In genomic region chr1:180343434-180344210, GRCm38 (mm10) we compare ENCODE assay signal across 12 mouse cellular contexts. TPM values are rescaled to one million over a fixed set of nuclear protein-coding genes. Genes with fewer than 3 reads are reported as not detected.
DNase-seq lines count a peak whose midpoint lies in the region; ATAC-seq lines count a peak whose summit lies in the region.
"Had no signal": no experiment of that assay in that cellular context is flagged by ENCODE, and none has a peak within 500 bp of the region (broad histone marks: within the 10 kb centered on the region; RNA-seq: fewer than 3 reads in every experiment).

No protein-coding gene starts in this region.

- no peak overlapping the region for H3K4me3 ChIP-seq in kidney, embryonic 15.5 days (replicated peaks)
- H3K4me3 ChIP-seq in forebrain, embryonic 11.5 days (ENCODE audit: low read depth, low read length) = no peak overlapping the region
- H3K4me3 ChIP-seq: myocyte had no signal

- peaks cover 64% of the 10 kb centered on the region for H3K4me1 ChIP-seq in kidney, embryonic 15.5 days
- no peaks in the 10 kb centered on the region for H3K4me1 ChIP-seq in forebrain, embryonic 11.5 days (replicated peaks; ENCODE audit: control insufficient read depth, insufficient read depth, low read length)

- intact Hi-C loops in heart, postnatal 25 days (cut with DNase I) = no loop called here

- H3K27ac ChIP-seq in kidney, embryonic 15.5 days = peak overlapping the region; percentile 56
- H3K27ac ChIP-seq in forebrain, embryonic 11.5 days (ENCODE audit: low read depth, low read length) = no peak overlapping the region

- no peaks in the 10 kb centered on the region for H3K9me3 ChIP-seq in kidney, embryonic 15.5 days (replicated peaks)
- H3K9me3 ChIP-seq in forebrain, embryonic 11.5 days (ENCODE audit: control insufficient read depth, low read length) = no peaks in the 10 kb centered on the region

- no peak overlapping the region for H3K4me2 ChIP-seq in kidney, embryonic 15.5 days
- H3K4me2 ChIP-seq in forebrain, embryonic 11.5 days (ENCODE audit: low read depth, low read length, severe bottlenecking) = no peak overlapping the region

- no peaks in the 10 kb centered on the region for H3K36me3 ChIP-seq in kidney, embryonic 15.5 days
- H3K36me3 ChIP-seq in forebrain, embryonic 11.5 days (ENCODE audit: control insufficient read depth, insufficient read depth, low read length) = no peaks in the 10 kb centered on the region

- ATAC-seq in kidney, embryonic 15.5 days (replicated peaks; ENCODE audit: low FRiP score) = peak; percentile 38; the same call in 1 of the 2 replicates
- no peak for ATAC-seq in CD4-positive, CD25-positive, alpha-beta regulatory T cell, adult 4 months
- ATAC-seq in forebrain, embryonic 11.5 days (replicated peaks; ENCODE audit: low FRiP score) = no peak

- no peaks in the 10 kb centered on the region for H3K27me3 ChIP-seq in kidney, embryonic 15.5 days
- no peaks in the 10 kb centered on the region for H3K27me3 ChIP-seq in forebrain, embryonic 11.5 days (ENCODE audit: control insufficient read depth, insufficient read depth, low read length)

- WGBS in kidney, embryonic 15.5 days = 29% methylated on average over 8 of the region's 8 CpGs
- WGBS in forebrain, embryonic 11.5 days = 39% methylated on average over 8 of the region's 8 CpGs

- peak; percentile 97 for DNase-seq in heart, adult 11 months
- DNase-seq in heart, postnatal 25 days (ENCODE audit: low spot score) = no peak
- peak; percentile 63 for DNase-seq in layer of hippocampus, adult 9-11 months
- no peak for DNase-seq in layer of hippocampus, postnatal 25 days (ENCODE audit: extremely low spot score in 1 of 2, low spot score in 1 of 2)
- DNase-seq in Muller cell, postnatal 12 days (ENCODE audit: inconsistent ontology term) = peak; percentile 36
- no peak for DNase-seq in forebrain, embryonic 11.5 days (ENCODE audit: low spot score)
- DNase-seq: cerebellum, postnatal 14 days; left cerebral cortex, postnatal 4 days; thymus, adult 18-20 months had no signal

- H3K9ac ChIP-seq in kidney, embryonic 15.5 days = no peak overlapping the region
- H3K9ac ChIP-seq in forebrain, embryonic 11.5 days (ENCODE audit: low read length) = no peak overlapping the region

RNA-seq across cellular contexts. Expression of gene Itpkb, which starts 13.3 kb away (rescaled TPM):
- 10 to 100 TPM; 56.1 to 63.6 TPM for total RNA-seq in heart, postnatal 25 days (2021)
- 10 to 100 TPM; 24.4 to 26.5 TPM for total RNA-seq in layer of hippocampus, postnatal 25 days (2021)
- 8.8 and 9.4 TPM in 2 replicates for polyA plus RNA-seq in kidney, embryonic 15.5 days (2015; fragmentation: Nextera tagmentation; extraction: Ambion mirVana)
- 10 to 100 TPM; 54.6 to 56.7 TPM for polyA plus RNA-seq in CD4-positive, CD25-positive, alpha-beta regulatory T cell, adult 4 months (2017; shearing (Covaris generic))
- polyA plus RNA-seq in forebrain, embryonic 11.5 days (2014; fragmentation: Nextera tagmentation; extraction: Ambion mirVana) = 3.0 and 3.2 TPM in 2 replicates

Comparison
In these comparisons a context has a peak if more than half of its experiments do, and no peak if none do; other contexts are left out.
1. DNase-seq: peak in heart, adult 11 months (single experiment), layer of hippocampus, adult 9-11 months (single experiment) and Muller cell, postnatal 12 days (single experiment); none in heart, postnatal 25 days (single experiment), layer of hippocampus, postnatal 25 days (0 of 2) and forebrain, embryonic 11.5 days (single experiment).